Mouse (Mus musculus): ENCODE results near the gene Mdn1. TPM values are rescaled to one million over a fixed set of nuclear protein-coding genes. Genes with fewer than 3 reads are reported as not detected.

Mdn1 gene
- 12.6 and 13.8 TPM in 2 replicates for polyA plus RNA-seq (2012; rRNA removed)

DNA sequence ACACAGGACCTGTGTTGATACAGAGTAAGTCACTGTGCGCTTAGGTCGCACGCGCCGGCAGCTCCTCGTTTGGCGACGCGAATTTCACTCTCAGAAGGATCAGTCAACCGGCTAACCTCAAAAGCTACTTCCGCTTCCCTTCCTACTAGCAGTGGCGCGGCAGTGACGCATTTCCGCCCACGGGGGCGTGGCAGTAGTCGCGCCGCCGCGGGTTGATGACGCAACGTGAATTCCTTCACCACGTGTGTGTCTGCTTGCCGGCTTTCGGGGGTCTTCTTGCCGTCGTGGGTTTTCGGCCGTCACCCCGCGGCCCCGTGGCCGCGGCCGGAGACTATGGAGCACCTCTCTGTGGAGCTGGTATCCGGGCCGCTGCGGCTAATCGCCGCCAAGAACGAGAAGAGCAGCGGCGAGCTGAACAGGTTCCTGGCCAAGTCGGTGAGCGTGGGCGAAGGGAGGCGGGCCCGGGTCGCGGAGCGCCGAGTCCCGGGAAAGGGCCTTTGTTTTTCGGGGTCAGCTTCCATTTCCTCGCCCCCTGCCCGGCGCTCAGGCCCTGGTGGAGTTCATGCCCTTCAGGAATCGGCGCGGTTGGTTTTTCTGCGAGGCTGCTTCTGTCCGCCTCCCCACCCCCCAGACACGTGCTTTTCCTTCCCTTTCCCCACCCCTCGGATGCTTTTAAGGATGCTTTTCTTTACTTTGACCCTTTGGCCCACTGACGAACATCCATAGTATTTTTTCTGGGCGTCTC lies at the start of gene Mdn1:
Mdn1 (plus strand) TSS at position 202 of the 745 bp plus-strand sequence.
- peaks cover 5% of the 10 kb centered on the region for H3K36me3 ChIP-seq (ENCODE audit: control insufficient read depth, insufficient read depth, low read length)
- H3K27ac ChIP-seq (ENCODE audit: control insufficient read depth, insufficient read depth, low read length) = peak within 1 kb of the TSS; percentile 77
- WGBS = under 1% methylated on average over 68 of the region's 68 CpGs
- peak; percentile 93 for DNase-seq
- H3K27me3 ChIP-seq (ENCODE audit: control insufficient read depth, insufficient read depth, low read length) = no peaks in the 10 kb centered on the region
- TF ChIP-seq CTCF (IDR thresholded peaks at IDR 0.05; ENCODE audit: borderline replicate concordance, control insufficient read depth, extremely low read depth, insufficient read depth, low read length, poor library complexity) = 0 out of 2 replicates have a peak, but pooled peaks have one; percentile 45
- TF ChIP-seq POLR2A (IDR thresholded peaks at IDR 0.05; ENCODE audit: control insufficient read depth, extremely low read depth, insufficient read depth, low read length, poor library complexity) = peak; percentile 58; the same call in 1 of the 2 replicates
- H3K4me3 ChIP-seq (ENCODE audit: control insufficient read depth, insufficient read depth, low read length) = peak within 1 kb of the TSS; percentile 82
- H3K4me1 ChIP-seq (replicated peaks; ENCODE audit: control insufficient read depth, insufficient read depth, low read length) = no peaks in the 10 kb centered on the region

DNA sequence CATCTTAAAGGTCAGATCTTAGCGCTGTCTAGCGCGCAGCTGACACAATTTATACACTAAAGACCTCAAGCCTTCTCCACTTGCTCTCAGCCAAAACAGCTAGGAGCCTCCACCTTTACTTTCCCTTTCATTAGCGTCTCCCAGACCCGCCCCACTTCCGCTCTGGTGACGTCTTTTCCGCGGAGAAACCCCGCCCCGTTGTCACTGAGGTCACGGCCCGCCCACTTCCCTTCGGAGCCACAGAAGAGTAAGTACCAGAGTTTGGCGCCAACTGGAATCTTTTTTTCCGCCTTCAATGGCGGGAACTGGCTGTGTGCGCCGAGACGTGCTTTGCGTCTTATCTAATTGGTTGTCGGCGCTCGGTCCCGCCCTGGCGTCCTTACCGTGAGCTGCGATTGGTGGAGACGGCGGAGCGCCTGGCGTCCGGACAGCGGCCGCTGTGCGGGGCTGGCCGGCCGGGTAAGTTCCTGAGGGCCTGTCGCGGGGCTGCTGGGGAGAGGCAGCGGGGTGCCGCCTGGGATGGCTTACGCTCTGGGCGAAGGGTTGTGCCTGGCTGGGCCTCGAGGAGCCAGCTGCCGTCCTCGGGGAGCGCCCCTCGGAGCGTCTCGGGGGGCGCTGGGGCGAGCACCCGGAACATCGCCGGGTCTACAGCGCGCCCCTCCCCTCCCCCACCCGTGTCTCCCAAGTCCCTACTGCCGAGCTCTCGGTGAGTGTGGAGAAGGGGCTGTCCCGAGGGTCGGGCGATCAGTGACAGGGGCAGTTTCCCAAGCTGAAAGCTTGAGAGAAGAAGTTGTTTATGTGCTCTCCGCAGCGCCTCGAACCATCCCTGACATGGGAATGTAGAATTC lies 41.7 kb upstream of the Mdn1 start, which contains the start of gene Casp8ap2:
Casp8ap2 (plus strand) TSS at position 418 of the 848 bp plus-strand sequence.
- DNase-seq = peak; percentile 99
- Histone ChIP-seq H3K27me3 (ENCODE audit: control insufficient read depth, insufficient read depth, low read length) (no peaks in the 10 kb centered on the region), H3K4me1 (replicated peaks; ENCODE audit: control insufficient read depth, insufficient read depth, low read length) (peaks cover 2% of the 10 kb centered on the region; the same call in 1 of the 2 replicates), H3K4me3 (ENCODE audit: control insufficient read depth, insufficient read depth, low read length) (peak within 1 kb of the TSS; percentile 92), H3K27ac (ENCODE audit: control insufficient read depth, insufficient read depth, low read length) (peak within 1 kb of the TSS; percentile 70), H3K36me3 (ENCODE audit: control insufficient read depth, insufficient read depth, low read length) (no peaks in the 10 kb centered on the region)
- TF ChIP-seq POLR2A (IDR thresholded peaks at IDR 0.05; ENCODE audit: control insufficient read depth, extremely low read depth, insufficient read depth, low read length, poor library complexity) (peak; percentile 79), CTCF (IDR thresholded peaks at IDR 0.05; ENCODE audit: borderline replicate concordance, control insufficient read depth, extremely low read depth, insufficient read depth, low read length, poor library complexity) (peak; percentile 53; the same call in 1 of the 2 replicates)
- under 1% methylated on average over 67 of the region's 67 CpGs for WGBS

DNA sequence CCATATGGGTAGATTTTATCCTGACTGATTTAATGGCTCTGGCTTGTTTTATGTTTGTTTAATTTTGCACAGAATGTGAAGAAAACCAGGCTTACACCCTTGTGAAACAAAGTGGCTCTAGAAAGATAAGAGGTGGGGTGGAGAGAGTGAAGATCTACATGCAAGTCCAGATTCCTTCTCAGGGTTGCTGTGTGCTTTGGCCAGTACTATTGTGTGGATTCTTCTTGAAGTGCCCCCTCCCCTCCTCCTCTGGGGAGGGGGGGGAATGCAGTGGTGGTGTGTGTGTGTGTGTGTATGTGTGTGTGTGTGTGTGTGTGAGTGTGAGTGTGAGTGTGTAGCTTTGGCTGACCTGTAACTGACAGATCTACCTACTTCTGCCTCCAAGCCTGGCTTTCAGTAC lies 35.3 kb upstream of the Mdn1 start:
- Histone ChIP-seq H3K27me3 (ENCODE audit: control insufficient read depth, insufficient read depth, low read length) (no peaks in the 10 kb centered on the region), H3K4me1 (replicated peaks; ENCODE audit: control insufficient read depth, insufficient read depth, low read length) (peaks cover 2% of the 10 kb centered on the region)
- TF ChIP-seq POLR2A (IDR thresholded peaks at IDR 0.05; ENCODE audit: control insufficient read depth, extremely low read depth, insufficient read depth, low read length, poor library complexity) (no peak), CTCF (IDR thresholded peaks at IDR 0.05; ENCODE audit: borderline replicate concordance, control insufficient read depth, extremely low read depth, insufficient read depth, low read length, poor library complexity) (no peak)

DNA sequence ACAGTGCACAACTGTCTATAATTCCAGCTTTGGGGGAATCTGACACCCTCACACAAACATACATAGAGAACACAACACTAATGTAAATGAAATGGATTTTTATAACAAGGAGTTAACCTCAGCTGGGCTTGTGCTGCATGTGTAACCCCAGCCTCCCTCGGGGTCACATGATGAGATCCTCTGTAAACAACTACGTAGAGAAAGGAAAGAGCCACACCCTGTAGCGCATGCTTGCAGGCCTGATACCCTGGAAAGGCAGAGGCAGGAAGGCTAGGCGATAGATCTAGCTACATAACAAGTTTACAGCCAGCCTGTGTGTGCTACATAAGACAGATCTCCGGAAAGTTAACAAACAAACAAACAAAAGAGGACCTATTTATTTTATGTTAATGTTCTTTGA lies 5.2 kb upstream of the Mdn1 start:
- 92% methylated on average over 5 of the region's 5 CpGs for WGBS
- Histone ChIP-seq H3K36me3 (ENCODE audit: control insufficient read depth, insufficient read depth, low read length) (peaks cover 29% of the 10 kb centered on the region), H3K4me3 (ENCODE audit: control insufficient read depth, insufficient read depth, low read length) (no peak overlapping the region), H3K27me3 (ENCODE audit: control insufficient read depth, insufficient read depth, low read length) (no peaks in the 10 kb centered on the region), H3K4me1 (replicated peaks; ENCODE audit: control insufficient read depth, insufficient read depth, low read length) (no peaks in the 10 kb centered on the region), H3K27ac (ENCODE audit: control insufficient read depth, insufficient read depth, low read length) (no peak overlapping the region)
- no peak for TF ChIP-seq CTCF (IDR thresholded peaks at IDR 0.05; ENCODE audit: borderline replicate concordance, control insufficient read depth, extremely low read depth, insufficient read depth, low read length, poor library complexity)
- DNase-seq = no peak

More for the DNA sequence above, 35.3 kb upstream of the Mdn1 start:
- H3K4me3 ChIP-seq (ENCODE audit: control insufficient read depth, insufficient read depth, low read length) = no peak overlapping the region
- no peak for DNase-seq
- H3K27ac ChIP-seq (ENCODE audit: control insufficient read depth, insufficient read depth, low read length) = no peak overlapping the region
- H3K36me3 ChIP-seq (ENCODE audit: control insufficient read depth, insufficient read depth, low read length) = peaks cover 9% of the 10 kb centered on the region; the same call in 1 of the 2 replicates

DNA sequence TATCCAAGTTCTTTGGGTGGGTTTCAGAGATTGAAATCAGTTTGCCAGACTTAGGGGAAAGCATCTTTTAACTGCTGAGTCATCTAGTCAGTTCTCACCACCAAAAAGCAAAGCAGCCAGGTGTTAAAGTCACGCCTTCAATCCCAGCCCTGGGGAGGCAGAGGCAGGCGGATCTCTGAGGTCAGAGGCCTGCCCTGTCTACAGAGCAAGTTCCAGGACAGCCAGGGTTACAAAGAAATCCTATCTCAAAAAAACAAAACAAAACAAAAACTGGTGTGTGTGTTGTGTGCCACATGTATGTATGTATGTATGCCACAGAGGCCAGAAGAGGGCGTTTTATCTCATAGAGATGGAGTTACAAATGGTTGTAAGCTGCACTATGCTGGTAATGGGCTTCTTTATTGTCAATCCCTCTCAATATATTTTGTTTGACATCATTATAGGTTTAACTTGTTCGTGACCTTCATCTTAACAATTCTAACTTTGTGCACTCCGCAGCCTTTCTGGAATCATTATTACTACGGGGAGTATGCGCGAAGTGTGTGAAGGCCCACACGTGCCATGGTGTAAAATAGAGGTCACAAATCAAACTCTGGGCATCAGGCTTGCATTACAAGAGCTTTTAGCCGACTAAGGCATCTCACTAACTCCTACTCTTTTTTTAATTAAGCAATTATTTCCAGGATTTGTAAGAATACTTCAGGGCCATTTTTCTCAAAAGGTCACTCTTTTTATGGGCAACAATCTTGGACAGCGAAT lies 594 bp upstream of the Mdn1 start:
- peak overlapping the region; percentile 82 for H3K4me3 ChIP-seq (ENCODE audit: control insufficient read depth, insufficient read depth, low read length)
- peak overlapping the region; percentile 77 for H3K27ac ChIP-seq (ENCODE audit: control insufficient read depth, insufficient read depth, low read length)
- no peaks in the 10 kb centered on the region for H3K4me1 ChIP-seq (replicated peaks; ENCODE audit: control insufficient read depth, insufficient read depth, low read length)
- H3K27me3 ChIP-seq (ENCODE audit: control insufficient read depth, insufficient read depth, low read length) = no peaks in the 10 kb centered on the region
- H3K36me3 ChIP-seq (ENCODE audit: control insufficient read depth, insufficient read depth, low read length) = peaks cover 7% of the 10 kb centered on the region
- no peak for DNase-seq
- TF ChIP-seq POLR2A (IDR thresholded peaks at IDR 0.05; ENCODE audit: control insufficient read depth, extremely low read depth, insufficient read depth, low read length, poor library complexity) (no peak), CTCF (IDR thresholded peaks at IDR 0.05; ENCODE audit: borderline replicate concordance, control insufficient read depth, extremely low read depth, insufficient read depth, low read length, poor library complexity) (no peak)
- 70% methylated on average over 11 of the region's 11 CpGs for WGBS

DNA sequence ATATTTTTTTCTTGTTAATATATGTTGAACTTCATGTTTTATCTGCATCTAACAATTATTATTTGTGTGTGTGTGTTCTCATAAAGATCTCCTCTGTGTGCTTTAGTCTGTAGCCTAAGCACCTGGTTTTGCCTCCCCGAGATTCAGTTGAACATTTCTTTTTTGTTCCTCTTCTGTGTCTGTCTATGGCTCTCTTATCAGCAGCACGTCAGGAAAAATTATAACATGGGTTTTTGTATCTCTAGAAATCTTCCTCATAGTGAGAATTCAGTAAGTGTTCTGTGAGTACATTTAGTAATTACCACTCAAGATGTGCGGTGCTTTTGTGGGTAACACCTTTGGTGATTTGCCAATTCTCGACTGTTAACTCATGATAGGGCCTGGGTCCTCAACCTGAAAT lies 8.9 kb downstream of the Mdn1 start:
- H3K27ac ChIP-seq (ENCODE audit: control insufficient read depth, insufficient read depth, low read length) = no peak overlapping the region
- TF ChIP-seq POLR2A (IDR thresholded peaks at IDR 0.05; ENCODE audit: control insufficient read depth, extremely low read depth, insufficient read depth, low read length, poor library complexity) (no peak), CTCF (IDR thresholded peaks at IDR 0.05; ENCODE audit: borderline replicate concordance, control insufficient read depth, extremely low read depth, insufficient read depth, low read length, poor library complexity) (no peak)
- WGBS = 91% methylated on average over 4 of the region's 4 CpGs

More for the DNA sequence above, 8.9 kb downstream of the Mdn1 start:
- Histone ChIP-seq H3K36me3 (ENCODE audit: control insufficient read depth, insufficient read depth, low read length) (peaks cover 8% of the 10 kb centered on the region), H3K4me3 (ENCODE audit: control insufficient read depth, insufficient read depth, low read length) (no peak overlapping the region), H3K27me3 (ENCODE audit: control insufficient read depth, insufficient read depth, low read length) (no peaks in the 10 kb centered on the region), H3K4me1 (replicated peaks; ENCODE audit: control insufficient read depth, insufficient read depth, low read length) (no peaks in the 10 kb centered on the region)
- no peak for DNase-seq

Data from thymus, adult 2 months (tissue).